In the genomic region with DNA sequence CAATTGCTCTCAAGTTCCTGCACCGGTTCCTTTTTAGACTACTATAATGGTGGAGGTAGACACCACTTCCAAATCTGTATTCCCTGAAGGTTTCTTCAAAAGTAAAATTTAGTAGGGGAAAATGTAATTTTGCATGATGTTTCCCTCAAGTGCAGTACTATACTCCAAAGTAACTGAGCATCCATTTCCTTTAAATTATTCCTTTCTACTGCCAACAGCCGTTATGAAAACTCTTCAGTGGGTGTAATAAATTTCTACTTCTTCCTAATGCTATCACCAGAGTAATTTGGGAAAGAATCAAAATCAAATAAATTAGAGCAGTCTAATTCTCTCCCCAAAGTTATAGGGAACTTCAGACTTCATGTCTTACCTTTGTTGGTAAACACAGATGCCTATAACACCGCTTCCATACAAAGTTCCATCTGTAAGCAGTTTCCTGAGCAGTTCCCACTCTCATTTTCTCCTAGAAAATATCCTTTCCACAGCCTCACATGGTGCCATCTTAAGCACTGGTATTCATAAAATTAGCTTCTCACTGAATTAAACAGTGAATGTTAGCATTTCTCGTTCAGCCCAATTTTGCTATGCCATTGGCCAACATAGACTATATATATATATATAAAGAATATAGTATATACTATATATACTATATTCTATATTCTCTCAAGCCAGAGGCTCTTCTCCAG, we compare ENCODE assay signal across 18 mouse cellular contexts.
DNase-seq lines count a peak whose midpoint lies in the region; ATAC-seq and TF ChIP-seq lines count a peak whose summit lies in the region.
"Had no signal": no experiment of that assay in that cellular context is flagged by ENCODE, and none has a peak within 500 bp of the region (broad histone marks: within the 10 kb centered on the region; RNA-seq: fewer than 3 reads in every experiment).

No protein-coding gene starts in this region.

- TF ChIP-seq POLR2A in lung, adult 2 months (IDR thresholded peaks at IDR 0.05; ENCODE audit: borderline replicate concordance, extremely low read depth, low read depth, low read length), result no peak

- DNase-seq in frontal cortex, postnatal 14 days (ENCODE audit: low spot score in 2 of 2), result no peak
- DNase-seq in brain, adult 2 months (ENCODE audit: low read depth, low spot score), result peak; percentile 20
- DNase-seq in telencephalon, adult 2 months (ENCODE audit: low read depth, low spot score), result peak; percentile 28
- DNase-seq in lung, adult 2 months, result no peak
- DNase-seq: adrenal gland, adult 2 months; adrenal gland, postnatal 10 days; adrenal gland, postnatal 25 days; cerebellum, adult 11-12 months; cerebellum, adult 2 months; cerebellum, adult 9-10 months; cerebellum, postnatal 10 days; cerebellum, postnatal 25 days had no signal

- no peak for TF ChIP-seq CTCF in lung, adult 2 months (IDR thresholded peaks at IDR 0.05; ENCODE audit: insufficient read depth, low read length)

- peak; percentile 97 for ATAC-seq in frontal cortex, adult (ENCODE audit: low TSS enrichment)
- ATAC-seq: forebrain, embryonic 14.5 days; forebrain, embryonic 16.5 days had no signal

- H3K4me3 ChIP-seq in lung, adult 2 months (replicated peaks; ENCODE audit: extremely low read depth, low read depth, low read length), result no peak overlapping the region
- H3K4me3 ChIP-seq: embryonic facial prominence, embryonic 10.5 days; embryonic facial prominence, embryonic 12.5 days; forebrain, embryonic 12.5 days had no signal

- 80% methylated on average over 4 of the region's 4 CpGs for WGBS in lung, adult 2 months

- H3K4me1 ChIP-seq in lung, adult 2 months (ENCODE audit: control insufficient read depth, insufficient read depth, low read length), result no peaks in the 10 kb centered on the region
- H3K4me1 ChIP-seq: embryonic facial prominence, embryonic 10.5 days; embryonic facial prominence, embryonic 12.5 days; forebrain, embryonic 12.5 days had no signal

Comparison
In these comparisons a context has a peak if more than half of its experiments do, and no peak if none do; other contexts are left out.
1. DNase-seq: peak in brain, adult 2 months (single experiment) and telencephalon, adult 2 months (single experiment); none in frontal cortex, postnatal 14 days (0 of 2) and lung, adult 2 months (single experiment).